Mouse (Mus musculus) CD8-positive naive resting alpha-beta T cell, adult 57 days (primary cell): Measurements from ENCODE around the gene Gm4312. TPM values are rescaled to one million over a fixed set of nuclear protein-coding genes. Genes with fewer than 3 reads are reported as not detected.

ENCODE experiments used
- total RNA-seq: library from RNA; stranded (reverse); gene quantifications from one replicate; pipeline ENCODE4 v1.2.4, GENCODE M21; 2023

Gene Gm4312
- not detected for total RNA-seq

GRCm38 (mm10) chr10:100382460-100382859, at the start of gene Gm4312:
Gm4312 (minus strand) TSS chr10:100382560.

GRCm38 (mm10) chr10:100361038-100361437, 21.3 kb downstream of the Gm4312 start, which contains the start of gene Gm4307:
Gm4307 (plus strand) TSS chr10:100361338.

GRCm38 (mm10) chr10:100350793-100351192, 31.6 kb downstream of the Gm4312 start, which contains the start of gene Gm4305:
Gm4305 (plus strand) TSS chr10:100351093.

GRCm38 (mm10) chr10:100345672-100346071, 36.7 kb downstream of the Gm4312 start, which contains the start of gene Gm4303:
Gm4303 (plus strand) TSS chr10:100345972.

GRCm38 (mm10) chr10:100340536-100340935, 41.8 kb downstream of the Gm4312 start, which contains the start of gene Gm4302:
Gm4302 (plus strand) TSS chr10:100340836.

GRCm38 (mm10) chr10:100335376-100335775, 47.0 kb downstream of the Gm4312 start, which contains the start of gene Gm4301:
Gm4301 (plus strand) TSS chr10:100335676.

Other genes with a start within 250 kb of the Gm4312 start
- not detected for gene Gm4301, start 46.9 kb downstream of the Gm4312 start, total RNA-seq
- not detected for gene Gm4302, start 41.7 kb downstream of the Gm4312 start, total RNA-seq
- not detected for gene Gm4303, start 36.6 kb downstream of the Gm4312 start, total RNA-seq
- not detected for gene Gm4305, start 31.5 kb downstream of the Gm4312 start, total RNA-seq
- gene Gm4307, start 21.2 kb downstream of the Gm4312 start, total RNA-seq: not detected
- gene Tmtc3, start 104.8 kb upstream of the Gm4312 start, total RNA-seq: 1.9 TPM
- gene Cep290, start 105.0 kb upstream of the Gm4312 start, total RNA-seq: 2.8 TPM
- gene 4930430F08Rik, start 207.9 kb upstream of the Gm4312 start, total RNA-seq: 9.1 TPM
- gene 1700017N19Rik, start 207.9 kb upstream of the Gm4312 start, total RNA-seq: not detected